Mouse (Mus musculus) ovary, adult 18-20 months (tissue): Measurements from ENCODE around the gene Cldn22.
"Not testable (repeated sequence)": the region's sequence is repeated elsewhere in the genome, so short reads cannot be mapped to it uniquely, and the experiment has no call there.

Source experiments
- DNase-seq: peaks from one replicate; pipeline ENCODE4 v3.0.0; 2022; ENCODE audit warnings: low spot score, mixed read lengths

Gene Cldn22

DNA sequence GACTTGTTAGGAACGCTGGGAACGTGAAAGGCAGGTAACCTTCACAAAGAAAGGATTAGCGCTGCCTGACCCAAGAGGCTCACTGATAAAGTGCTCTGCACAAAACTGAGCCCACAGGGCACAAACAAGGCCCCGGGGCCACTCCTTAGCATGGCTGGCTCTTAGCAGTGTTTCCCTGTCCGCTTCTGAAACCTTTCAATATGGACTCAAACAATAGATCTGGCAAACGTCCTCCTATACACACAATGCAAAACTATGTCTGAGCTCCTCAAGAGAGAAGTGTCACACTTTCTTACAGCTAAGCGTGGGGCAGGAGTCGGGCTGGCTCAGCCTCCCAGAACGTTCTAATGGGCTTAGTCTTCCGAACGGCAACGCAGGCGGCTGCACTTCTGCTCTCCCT, at the start of gene Cldn22:
Gene Cldn22, plus strand, starts transcription at position 301 of the 400 bp plus-strand sequence.
- DNase-seq, result no peak

DNA sequence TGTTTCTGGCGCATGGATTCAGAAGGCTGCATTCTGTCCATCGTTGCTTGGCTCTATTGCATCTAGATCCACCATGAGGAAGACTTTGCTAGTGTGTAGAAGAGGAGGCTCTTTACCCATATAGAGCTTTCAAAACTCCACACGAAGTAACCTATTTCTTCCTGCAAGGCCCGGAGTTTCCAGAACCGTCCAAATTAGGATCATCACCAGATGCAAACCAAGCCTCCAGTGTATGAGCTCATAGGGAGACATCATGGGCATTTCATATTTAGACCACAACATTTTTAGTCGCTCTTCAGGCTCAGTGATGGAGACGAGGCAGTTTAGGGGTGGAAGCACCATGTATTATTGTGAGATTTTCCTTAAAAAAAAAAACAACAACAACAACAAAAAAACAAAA, 46.9 kb upstream of the Cldn22 start:
- DNase-seq, result no peak

DNA sequence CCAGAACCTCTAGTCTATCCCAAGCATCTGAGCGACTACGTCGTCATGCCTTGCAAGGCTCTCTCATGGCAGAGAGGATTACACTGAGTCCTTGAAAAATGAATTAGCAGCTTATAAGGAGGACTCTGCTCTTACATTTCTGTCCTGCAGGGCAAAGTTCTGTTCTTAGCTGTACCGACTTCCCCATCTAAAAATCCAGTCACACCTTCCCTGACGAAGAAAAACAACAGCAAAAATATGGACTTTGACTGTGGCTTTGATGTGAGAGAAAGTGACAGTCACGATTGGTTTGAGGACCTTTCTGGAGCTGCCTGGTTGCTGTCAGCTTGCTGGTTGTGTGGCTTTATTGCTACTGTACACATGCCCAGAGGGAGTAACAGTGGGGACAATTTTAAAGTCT, 44.7 kb upstream of the Cldn22 start:
- DNase-seq, result no peak

DNA sequence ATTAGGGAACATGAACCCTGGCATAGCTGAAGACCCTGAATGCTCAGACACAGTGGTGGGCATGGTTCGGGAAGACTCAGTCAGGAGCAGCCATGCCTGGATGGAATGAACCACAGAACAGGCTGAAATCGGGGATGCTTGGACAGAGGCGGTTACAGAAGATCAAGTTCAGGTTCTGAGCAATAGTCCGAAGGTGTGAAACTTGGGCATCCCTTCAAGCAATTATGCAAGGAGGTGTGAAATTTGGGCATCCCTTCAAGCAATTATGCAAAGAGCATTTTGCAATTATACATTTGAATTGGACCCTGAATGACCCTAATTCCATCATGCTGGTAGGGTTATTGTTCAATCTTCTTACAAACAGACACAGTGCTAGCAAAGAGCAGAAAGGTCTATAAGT, 42.4 kb upstream of the Cldn22 start:
- no peak for DNase-seq

DNA sequence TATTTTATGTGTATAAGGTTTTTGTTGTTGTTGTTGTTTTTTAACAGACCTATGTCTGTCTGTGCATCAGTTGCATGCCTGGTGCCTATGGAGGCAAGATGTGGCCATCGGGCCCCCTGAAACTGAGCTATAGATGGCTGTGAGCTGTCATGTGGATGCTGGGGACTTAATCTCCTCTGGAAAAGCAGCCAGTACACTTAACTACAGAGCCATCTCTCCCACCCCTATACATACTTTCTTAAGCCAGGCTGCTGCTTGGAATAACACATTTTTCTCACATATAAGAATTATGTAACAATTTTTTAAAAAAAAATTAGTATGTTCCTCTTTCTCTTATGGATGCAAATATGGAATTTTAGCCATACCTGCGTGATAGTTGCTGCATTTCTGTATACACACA, 40.7 kb upstream of the Cldn22 start:
- DNase-seq, result no peak

DNA sequence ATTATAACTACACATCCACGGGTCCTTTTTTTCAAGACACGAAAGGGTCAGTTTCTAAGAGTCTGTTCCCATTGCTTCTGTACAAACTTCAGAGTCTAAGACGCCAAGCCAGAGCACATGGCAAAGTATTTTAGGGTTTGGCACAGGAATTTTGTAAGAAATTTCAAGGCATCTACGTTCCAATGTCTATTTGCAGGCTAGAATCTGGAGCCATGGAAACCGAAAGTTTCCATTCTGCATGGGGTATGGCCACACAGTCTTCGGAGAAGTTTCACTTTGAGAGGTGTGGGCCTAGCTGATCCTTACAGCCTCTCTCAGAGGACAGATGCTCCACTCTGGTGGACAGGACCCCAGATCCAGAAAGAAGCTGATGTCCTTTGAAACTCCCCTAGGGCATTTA, 40.3 kb upstream of the Cldn22 start:
- no peak for DNase-seq

DNA sequence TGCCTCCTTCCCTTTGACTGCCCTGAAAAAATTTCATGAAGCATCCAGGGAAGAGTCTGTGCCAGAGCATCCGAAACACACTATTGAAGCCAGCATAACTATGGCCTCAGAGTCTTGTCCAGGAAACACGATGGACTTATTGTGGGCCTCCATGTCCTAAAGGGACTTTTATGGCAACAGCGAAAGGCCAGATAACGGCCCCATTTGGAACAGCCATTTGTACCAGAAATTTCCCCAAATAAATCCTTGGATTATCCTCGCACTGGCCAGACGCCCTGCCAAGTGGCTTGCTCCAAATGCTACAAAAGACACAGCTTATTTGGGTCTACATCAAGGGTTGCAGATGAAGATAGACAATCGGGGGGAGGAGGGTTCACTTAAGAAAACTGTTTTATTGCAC, 39.8 kb upstream of the Cldn22 start:
- peak; percentile 9 for DNase-seq

DNA sequence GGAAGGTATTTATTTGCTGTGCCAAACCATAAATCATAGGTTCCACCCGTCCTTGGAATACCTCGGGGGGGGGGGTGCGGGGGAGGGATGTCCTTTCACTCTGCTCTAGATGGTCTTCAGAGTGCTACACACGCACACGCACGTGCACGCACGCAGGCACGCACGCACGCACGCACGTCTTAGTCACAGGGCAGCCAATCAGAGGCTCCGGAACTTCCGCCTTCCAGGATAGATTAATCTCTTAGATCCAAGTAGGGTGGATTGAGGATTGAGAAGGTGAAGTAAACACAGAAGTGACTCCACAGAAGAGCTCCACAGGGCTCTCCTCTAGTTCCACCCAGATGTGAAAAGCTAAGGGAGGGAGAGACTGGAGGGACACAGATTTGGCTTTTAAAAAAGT, 38.0 kb upstream of the Cldn22 start:
- no peak for DNase-seq

DNA sequence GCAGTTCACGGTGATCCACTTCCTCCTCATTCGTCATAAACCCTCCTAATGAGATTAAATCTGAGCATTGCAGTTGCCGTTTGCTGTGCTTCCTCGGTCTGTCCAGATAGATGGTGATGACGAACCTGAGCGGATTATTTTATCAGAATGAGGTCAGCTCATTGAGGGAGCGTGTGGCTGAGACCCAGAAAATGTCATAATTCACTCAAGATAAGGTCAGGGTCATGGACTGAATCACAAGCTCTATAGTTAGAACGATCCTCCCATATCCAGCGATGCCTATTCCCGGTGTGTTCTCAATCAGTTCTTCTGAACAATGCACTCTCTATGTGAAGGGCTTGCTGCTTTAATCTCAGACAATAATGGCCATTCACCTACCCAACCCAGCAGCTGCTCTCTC, 36.6 kb upstream of the Cldn22 start:
- DNase-seq, result no peak

DNA sequence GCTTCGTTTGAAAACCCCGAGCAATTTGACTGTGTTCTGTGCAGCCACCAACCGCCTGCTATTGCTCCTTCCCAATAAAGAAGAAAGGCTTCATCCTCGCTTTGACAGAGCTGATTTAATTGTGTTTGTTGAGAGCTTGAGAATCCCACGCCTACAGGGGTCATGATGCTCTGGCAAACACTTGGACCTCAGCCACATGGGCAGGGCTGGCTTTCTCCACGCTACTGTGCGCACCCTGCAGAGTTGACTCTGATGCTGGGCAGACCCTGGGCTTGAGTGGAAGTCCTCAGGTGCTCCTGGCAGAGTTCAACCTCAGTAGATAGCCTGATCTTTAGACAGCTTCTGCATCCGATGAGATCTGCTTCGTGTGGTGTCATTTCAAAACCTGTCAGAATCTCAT, 32.3 kb upstream of the Cldn22 start:
- DNase-seq, result peak; percentile 28

DNA sequence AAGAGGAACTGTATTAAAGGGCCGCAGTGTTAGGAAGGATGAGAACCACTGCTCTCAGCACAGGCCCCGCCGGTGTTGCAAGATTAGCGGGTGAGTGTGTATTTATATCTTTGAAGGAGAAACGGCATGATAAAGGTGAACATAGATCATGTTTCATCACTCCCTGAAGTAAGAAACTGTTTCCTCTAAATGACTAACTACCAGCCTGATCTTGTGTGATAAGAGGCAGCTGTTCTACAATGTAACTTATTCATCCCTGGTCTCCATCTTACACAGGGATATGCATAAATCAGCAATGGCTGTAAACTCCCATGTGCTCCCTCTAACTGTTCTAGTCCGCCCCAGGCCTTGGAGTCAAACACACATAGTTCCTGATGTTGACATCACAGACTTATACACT, 24.8 kb upstream of the Cldn22 start:
- no peak for DNase-seq

DNA sequence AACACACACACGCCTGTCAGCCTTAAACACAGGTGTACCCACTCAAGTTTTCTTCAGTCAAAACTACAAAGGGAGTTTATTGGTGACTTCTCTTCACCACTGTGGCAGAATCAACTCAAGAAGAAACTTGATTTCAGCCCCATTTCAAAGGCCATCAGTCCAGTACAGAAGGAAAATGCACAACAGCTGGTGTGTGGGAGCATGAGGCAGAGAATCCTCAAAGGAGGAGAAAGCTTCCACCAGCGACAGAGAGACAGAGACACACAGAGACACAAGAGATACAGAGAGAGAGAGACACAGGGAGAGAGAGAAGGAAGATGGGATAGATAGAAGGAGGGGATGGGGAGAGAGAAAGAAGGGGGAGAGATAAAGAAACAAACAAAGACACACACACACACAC, 21.9 kb upstream of the Cldn22 start:
- no peak for DNase-seq

DNA sequence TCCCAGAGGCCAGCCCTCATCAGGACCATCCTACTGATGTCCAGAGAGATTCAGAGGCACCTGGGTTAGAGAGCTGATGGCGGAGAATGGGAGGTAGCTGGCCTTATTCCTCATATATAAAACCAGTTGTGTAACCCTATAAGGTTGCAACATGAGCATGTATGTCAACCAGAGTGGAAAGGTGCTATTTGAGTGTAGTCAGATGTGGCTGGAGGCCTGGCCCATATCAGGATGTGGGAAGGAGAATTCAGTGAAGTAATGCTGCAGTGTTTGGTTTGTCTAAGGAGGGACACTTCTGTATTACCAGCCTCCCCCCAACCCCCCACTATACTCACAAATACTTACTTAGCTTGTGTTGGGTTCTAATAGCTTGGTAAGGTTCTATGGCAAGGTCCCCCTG, 20.0 kb upstream of the Cldn22 start:
- DNase-seq, result no peak

DNA sequence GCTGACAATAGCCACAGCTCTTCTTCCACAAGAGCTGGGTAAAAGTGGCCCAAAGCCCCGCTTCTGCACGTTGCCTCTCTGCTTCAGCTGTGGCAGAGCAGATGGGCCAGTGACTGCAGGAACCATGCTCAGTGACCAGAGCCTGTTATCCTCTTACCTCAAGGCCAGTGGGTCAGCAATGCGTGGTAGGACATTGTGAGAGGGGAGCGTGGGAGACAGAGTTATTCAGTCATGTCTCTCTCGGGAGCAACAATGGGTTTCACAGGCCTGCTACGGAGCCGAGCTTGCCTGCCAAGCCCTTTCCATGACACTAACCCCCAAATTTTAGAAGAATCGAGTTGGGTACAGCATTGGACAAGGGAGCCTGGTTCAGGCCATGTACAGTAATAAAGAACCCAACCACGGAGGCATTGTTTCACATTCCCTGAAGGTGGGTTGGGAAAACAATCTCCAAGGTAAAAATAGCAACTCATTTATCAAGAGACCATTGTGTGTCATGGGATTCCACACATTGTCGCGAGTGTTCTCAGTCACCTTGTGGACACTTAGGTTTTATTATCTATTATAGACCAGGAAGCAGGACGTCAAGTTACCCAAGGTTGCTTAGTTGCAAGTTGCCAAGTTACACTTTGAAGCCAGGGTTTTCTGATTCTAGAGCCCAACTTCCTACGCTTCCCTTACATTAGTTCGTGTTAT, 14.2 kb upstream of the Cldn22 start:
- no peak for DNase-seq

DNA sequence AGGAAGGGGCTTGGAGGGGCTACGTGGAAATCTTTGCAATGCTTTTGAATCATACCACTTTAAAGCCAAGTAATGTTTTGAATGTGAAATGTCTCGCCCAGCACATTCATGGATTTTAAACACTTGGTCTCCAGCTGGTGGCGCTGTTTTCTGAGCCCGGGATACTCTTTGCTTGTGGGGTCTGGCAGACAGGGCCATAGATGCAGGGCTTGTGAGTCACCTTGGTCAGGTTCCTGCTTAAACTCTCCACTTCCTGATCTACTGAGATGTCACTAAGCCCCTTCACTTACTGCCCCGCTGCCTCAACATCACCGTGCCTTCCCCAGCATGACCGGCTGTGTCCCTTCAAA, 13.6 kb upstream of the Cldn22 start:
- no peak for DNase-seq

DNA sequence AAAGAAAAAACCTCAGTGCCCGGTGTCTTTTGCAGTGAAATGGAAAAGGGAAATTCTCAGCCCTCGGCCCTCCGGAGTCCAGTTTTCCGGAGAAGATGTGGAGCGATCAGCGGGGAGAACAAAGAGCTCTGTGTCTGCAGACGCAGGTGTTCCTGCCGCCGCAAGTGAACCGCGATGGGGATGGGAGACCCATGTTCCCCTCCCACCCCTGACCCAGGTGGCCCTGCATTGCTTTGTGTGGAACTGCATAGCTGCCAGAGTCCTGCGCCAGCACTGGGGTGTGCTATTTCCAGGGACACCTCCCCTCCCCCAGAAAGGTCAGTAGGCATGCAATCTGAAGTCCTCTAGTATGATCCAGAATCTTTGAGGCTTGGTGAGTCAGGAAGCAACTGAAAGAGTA, 13.1 kb upstream of the Cldn22 start:
- DNase-seq, result no peak

DNA sequence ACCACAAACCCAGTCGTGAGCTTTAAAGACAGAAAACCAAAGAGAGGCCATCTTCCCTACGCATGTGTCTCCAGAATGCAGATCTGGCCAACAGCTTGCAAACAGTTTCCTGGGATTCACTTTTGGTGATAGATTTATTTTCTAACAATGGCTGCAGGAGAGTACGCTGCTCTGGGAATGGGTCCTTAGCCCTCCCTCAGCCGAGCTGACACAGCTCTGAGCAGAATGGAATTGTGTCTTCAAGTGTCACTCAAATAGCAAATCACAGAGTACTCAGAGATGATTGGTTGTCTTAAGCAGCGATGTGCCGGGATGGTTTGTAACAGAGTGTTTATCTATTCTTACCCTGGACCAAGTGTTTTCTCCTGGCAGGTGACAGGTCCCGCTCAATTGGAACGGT, 5.2 kb upstream of the Cldn22 start:
- no peak for DNase-seq

DNA sequence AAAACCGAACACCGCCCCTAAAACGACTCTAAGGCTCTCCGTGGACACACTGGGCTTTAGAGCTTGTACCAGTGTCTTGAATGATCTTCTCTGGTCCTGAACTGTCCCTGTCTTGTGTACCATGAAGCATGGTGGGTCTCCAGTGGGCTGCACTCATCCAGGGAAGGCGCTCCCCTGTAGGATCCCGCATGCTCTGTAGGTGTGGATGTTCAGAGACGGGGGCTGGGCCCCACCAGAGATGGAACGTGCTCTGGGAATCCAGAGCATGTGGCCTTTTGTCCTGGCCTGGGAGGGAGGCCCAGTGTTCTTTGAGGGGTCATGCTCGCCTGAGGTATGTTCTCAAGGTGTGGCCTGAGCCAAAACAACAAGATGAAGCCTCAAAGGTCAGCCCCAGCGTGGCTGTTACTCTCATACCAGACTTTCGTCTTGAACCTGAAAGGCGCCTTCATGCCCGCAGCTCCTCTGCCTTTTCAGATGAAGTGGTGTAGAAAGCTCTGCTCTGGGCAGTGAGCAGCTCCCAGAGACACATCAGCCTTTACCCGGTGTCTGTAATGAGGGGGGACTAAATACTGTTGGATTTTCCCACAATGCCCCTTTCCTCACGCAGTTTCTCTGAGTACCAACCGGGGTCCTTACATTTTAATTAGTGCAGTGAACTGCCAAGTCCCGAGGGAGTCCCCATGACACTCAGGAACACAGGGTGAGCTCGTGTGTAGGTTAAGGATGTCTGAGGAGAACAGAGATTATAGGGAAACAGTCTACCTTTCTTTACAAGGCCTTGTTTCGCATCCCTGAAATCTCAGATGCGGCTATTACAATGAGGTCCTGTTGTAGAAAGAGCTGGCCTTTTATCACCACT, 3.1 kb upstream of the Cldn22 start:
- DNase-seq, result no peak

DNA sequence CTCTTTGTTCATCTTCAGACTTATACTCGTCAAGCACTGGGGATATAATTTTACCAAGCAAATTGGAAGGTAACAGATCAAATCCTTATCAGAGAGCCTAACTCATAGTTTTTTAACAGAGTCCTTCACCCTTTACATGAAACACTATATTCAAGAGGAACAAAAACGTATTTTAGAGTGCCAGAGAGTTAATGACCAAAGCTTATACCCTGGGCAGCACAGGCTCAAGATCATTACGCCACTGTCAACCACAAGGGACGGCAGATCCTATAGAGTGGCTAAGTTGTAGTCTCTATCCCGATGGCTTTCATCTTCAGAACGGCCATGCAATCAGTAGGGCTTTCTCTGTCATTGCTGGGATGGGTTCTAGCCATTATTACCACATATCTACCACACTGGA, 2.4 kb upstream of the Cldn22 start, which contains the start of gene Cldn24:
Gene Cldn24, plus strand, starts transcription at position 301 of the 400 bp plus-strand sequence.
- no peak for DNase-seq

DNA sequence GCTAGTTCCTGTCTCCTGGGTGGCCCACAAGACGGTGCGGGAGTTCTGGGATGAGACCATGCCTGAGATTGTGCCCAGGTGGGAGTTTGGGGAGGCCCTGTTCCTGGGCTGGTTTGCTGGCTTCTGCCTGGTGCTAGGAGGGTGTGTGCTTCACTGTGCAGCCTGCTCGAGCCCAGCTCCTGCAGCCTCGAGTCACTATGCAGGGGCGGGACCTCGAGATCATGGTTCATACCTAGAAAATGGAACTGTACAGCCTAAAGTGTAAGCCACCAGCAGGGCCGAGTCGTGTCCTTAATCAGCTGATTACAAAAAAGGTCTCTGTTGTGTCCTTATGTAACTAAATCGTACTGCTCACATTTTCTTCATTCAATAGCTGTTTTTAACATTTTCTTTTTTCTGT, 1.7 kb upstream of the Cldn22 start:
- DNase-seq, result not testable (repeated sequence)

DNA sequence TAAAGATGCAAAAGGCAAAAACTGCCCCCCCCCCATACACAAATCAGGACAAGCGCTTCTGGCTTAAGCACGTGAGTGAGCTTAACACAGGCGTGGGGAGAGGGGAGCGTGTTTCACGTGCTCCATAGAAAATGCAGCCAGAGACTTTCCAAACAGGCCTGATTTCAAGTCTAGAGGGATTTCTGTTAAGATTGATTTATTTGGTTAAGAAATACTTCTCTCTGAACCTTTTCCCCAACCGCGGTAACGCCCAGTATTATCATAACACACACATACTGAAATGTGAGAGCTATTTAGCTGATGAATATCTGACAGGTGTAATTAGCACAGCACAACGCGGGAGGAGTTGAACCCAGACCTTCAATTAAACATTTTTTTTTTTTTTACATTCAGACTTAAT, 505 bp upstream of the Cldn22 start:
- DNase-seq, result no peak

DNA sequence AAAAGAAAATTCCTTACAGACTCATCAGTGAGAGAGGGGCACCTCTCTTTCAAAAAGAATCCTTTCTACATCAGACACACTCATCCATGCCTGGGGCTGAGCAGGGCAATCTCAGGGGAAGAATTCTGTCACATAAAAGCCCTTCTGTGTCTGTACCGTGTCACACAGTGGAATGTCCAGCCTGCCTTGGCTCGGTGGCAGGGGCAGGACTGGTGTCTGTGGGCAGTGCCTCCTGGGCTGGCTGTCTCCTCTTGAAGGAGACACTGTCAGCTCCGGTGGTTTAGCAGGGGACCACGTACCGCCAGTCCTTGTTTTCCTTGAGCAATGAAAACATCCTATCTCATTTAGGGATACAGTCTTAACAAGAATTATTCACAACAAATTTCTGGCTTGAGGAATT, 1.3 kb downstream of the Cldn22 start:
- DNase-seq, result no peak

DNA sequence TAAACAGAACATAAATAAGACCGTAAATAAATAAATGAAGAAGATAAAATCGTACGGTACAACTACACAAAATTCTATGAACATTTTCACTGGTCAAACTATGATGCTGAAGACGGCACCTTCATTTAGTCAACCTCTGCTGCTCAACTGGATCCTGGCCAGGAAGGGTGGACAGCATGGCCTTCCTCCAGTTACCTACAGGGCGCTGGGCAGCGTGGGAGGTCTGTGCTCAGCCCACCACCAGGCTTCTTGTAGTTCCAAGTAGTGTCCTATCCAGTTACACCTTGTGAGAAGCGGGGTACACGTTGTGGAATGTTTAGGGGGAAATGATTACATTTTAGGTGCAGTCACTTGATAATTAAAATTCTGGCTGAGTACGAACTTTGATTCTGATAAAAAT, 2.6 kb downstream of the Cldn22 start:
- no peak for DNase-seq

DNA sequence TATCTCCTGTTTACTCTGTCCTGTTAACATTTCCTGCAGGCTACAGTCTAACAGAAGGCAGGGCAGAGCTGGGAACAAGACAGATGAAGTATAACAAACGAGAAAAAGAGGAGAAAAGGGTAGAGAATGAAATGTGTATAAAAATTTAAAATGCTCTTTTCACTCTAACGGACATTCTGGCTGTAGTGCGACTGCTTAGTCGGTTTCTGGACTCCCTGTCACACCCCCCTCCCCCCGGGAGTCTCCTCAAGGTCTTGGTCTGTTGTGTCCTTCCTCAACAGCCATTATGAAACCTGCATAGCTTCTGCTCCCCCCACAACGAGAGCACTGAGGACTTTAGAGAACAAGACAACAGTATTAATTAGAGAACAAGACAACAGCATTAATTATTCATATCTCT, 8.3 kb downstream of the Cldn22 start:
- no peak for DNase-seq
